Mouse (Mus musculus) cortical plate, adult 2 months (tissue): ENCODE measurements at regions not wholly inside any gene's neighbourhood (a gene's known extent, or its start where the extent isn't known, plus 50 kb on each side); places are given as distances from the start of the nearest gene placed in this dataset.

ENCODE experiments used
- CTCF ChIP-seq: fragments of 200-500 bp; IDR thresholded peaks from 2 replicates; pipeline ENCODE4 v1.5.1; 2011; ENCODE audit warnings: mild to moderate bottlenecking, control low read depth, low read length; ENCODE audit not compliant: insufficient read depth; ENCODE audit errors: extremely low read depth
- POLR2A ChIP-seq: fragments of 200-500 bp; IDR thresholded peaks from 2 replicates; pipeline ENCODE4 v1.6.1; 2011; ENCODE audit warnings: mild to moderate bottlenecking, low read length, control low read depth; ENCODE audit not compliant: insufficient read depth; ENCODE audit errors: extremely low read depth

- no peak for TF ChIP-seq CTCF
- no peak for TF ChIP-seq POLR2A
Observed at GRCm38 (mm10) chr13:102576871-102577662, 116.3 kb upstream of the Cd180 start.
